Mouse (Mus musculus) c-Kit-positive CD71-positive TER-119-positive erythroid progenitor cells, embryonic 14.5 days (primary cell): ENCODE results near the gene Ankmy2.

Source experiments
- DNase-seq: peaks from one replicate; pipeline ENCODE4 v3.0.0-alpha.2; 2013; ENCODE audit warnings: low spot score

Ankmy2 gene

GRCm38 (mm10) chr12:36156637-36157303, at the start of gene Ankmy2:
Gene Ankmy2, plus strand, starts transcription at chr12:36157114.
- DNase-seq, result peak; percentile 87

GRCm38 (mm10) chr12:36108442-36108841, 48.5 kb upstream of the Ankmy2 start:
- DNase-seq, result no peak

- no peak for DNase-seq
Measured at GRCm38 (mm10) chr12:36110457-36110856, 46.5 kb upstream of the Ankmy2 start.

- no peak for DNase-seq
Measured at GRCm38 (mm10) chr12:36111110-36111509, 45.8 kb upstream of the Ankmy2 start.

DNA sequence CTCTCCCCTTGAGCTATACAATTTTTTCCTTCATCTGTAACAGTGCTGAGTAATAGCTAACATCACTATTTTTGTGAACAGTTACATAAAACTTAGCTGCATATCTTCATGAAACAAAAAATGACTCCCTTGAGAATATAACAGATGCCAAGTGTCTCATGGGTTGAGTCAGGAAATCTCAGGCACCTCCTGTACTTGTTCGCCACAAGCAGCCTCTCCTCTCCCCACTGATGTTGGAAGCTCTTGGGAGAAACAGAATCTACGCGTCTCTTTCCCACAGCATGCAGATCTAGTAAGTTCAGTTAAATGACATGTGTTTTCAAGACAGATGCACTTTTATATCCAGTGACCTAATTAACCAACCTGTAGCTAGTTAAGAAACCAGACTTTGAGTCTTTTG, 44.8 kb upstream of the Ankmy2 start:
- no peak for DNase-seq

GRCm38 (mm10) chr12:36117161-36117560, 39.8 kb upstream of the Ankmy2 start:
- no peak for DNase-seq

DNA sequence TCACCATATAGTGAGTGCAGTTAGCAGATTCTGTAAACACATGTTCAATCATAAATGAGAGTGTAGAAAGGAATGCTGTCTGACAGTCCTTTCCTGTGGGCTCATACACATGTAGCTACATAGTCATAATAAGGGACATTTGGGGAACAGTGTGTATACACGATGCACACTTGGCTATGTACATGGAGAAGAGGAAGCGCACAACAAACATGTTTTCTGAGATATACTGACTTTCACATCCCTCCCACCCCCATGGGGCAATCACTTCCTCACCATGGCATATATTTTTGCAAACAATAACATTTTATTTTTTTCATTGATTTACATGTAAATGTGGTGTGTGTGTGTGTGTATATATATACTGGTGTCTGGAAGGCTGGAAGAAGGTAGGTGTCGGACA, 37.7 kb upstream of the Ankmy2 start:
- DNase-seq, result no peak

DNA sequence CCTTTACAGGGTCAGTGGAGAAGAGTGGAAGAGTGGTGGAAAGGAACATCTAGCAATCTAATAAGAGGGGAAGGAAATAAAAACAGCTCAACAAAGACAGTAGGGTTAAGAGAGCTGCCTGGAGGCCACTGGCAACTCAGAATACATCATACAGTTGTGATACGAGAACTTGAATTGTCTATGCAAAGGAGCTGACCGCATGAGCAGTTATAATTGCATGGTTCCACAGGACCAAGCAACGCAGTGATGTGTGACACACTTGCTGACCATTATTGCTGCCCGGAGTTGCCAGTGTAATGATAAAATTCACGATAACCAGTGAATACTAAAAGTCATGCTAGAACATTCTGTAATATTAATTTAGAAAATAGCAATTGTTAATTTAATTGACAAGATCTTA, 30.9 kb upstream of the Ankmy2 start:
- no peak for DNase-seq

- no peak for DNase-seq
Measured at GRCm38 (mm10) chr12:36129826-36130225, 27.1 kb upstream of the Ankmy2 start.

DNA sequence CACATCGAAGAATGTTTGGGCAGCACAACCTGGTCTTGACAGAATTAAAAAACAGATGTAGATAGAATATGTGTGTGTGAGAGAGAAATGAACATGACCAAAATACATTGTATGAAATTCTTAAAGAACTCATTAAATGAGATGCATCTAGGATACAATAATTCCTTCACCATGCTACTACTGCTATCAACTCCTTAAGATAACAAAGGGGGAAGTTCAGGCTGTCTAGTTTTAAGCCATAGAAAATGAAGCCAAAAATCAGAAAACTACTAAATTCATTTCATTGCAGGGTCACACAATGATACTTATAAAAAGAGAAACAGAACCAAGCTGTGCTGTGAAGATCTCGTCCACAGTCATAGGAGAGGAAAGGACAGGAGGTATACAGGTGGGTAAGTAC, 24.7 kb upstream of the Ankmy2 start:
- no peak for DNase-seq

- no peak for DNase-seq
Measured at GRCm38 (mm10) chr12:36132668-36133067, 24.2 kb upstream of the Ankmy2 start.

GRCm38 (mm10) chr12:36133547-36133946, 23.4 kb upstream of the Ankmy2 start:
- no peak for DNase-seq

DNA sequence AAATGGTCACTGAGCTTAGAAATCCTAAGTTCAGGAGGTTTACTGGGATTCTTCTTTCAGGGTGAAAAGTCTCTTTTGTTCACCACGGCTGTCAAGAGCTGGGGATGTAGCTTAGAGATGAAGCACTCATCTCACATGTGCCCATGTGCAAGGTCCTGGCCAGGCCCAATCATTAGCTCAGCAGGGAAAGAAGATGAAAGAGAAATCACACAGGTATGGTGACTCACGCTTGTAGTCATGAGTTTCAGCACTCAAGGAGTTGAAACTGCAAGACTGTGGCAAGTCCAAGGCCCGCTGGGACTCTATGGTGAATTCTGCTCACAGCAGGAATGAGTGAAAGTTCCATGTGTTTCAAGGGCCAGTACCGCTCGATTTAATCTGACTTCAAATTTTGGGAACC, 22.8 kb upstream of the Ankmy2 start:
- no peak for DNase-seq

- no peak for DNase-seq
Measured at GRCm38 (mm10) chr12:36135409-36135808, 21.5 kb upstream of the Ankmy2 start.

GRCm38 (mm10) chr12:36136285-36136684, 20.6 kb upstream of the Ankmy2 start:
- DNase-seq, result no peak

- DNase-seq, result no peak
Measured at GRCm38 (mm10) chr12:36137192-36137591, 19.7 kb upstream of the Ankmy2 start.

GRCm38 (mm10) chr12:36140401-36140800, 16.5 kb upstream of the Ankmy2 start:
- DNase-seq, result no peak

DNA sequence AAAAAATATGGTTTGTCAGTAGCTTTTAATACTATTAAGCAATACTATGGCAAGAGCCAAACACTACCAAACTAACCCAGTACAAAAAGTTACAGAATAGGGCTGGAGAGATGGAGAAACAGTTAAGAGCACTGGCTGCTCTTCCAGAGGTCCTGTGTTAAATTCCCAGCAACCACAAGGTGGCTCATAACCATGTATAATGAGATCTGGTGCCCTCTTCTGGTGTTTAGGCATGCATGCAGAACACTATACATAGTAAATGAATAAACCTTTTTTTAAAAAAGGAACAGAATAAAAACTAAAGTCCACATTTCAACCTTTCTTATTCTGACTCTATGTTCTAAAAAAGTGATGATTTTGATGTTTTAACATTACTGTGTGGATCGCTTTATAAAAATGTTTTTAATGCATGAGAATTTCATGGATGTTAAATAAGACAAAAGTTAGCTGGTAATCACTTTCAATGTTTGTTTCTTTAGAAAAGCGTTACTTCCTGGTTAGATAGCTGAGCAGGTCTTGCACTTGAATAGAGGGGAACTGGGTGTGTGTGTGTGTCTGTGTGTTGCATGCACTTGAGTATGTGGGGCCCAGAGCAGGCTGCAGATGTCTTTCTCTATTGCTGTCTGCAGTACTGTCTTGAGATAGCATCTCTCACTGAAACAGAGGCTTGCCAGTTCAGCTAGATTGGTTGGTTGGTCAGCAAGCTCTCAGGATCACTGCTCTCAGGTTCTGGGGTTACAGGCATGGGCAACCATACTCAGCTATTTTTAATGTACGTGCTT, 10.5 kb upstream of the Ankmy2 start:
- DNase-seq, result no peak

DNA sequence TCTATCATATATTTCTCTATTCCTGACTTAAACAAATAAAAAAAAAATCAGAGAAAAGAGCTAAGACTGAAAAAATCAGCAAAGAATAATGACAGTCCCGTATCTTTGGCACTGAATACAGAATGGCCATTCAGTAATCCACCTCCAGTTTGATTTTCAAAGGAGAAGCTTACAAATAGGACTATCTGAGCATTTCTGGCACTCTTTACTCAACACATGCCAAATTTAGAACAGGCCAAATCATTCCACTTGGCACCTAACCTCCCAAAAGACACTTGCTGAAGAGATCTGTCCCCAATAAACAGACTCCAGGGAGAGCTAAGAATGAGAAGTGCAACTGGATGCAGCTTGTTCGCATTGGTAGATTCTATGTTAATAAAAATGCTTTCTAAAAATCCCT, 6.6 kb upstream of the Ankmy2 start:
- DNase-seq, result no peak

DNA sequence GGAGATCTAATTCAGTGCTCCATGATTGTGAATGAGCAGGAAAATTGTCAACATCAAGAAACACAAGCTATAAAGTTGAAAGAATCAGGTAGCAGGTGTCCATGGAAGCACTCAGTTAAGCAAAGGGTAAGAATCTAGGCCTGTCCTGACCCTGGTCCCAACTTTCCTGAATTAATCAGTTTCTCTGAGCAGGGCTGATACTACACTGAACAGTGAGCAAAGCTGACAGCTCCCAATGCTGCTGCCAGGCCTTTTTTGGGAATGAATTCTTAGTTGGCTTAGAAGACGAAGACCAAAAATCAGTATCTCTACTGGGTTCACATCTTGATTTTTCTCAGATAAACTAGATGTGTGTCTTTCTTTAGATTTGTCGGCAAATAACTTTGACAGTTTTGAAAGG, 6.2 kb upstream of the Ankmy2 start:
- DNase-seq, result no peak

DNA sequence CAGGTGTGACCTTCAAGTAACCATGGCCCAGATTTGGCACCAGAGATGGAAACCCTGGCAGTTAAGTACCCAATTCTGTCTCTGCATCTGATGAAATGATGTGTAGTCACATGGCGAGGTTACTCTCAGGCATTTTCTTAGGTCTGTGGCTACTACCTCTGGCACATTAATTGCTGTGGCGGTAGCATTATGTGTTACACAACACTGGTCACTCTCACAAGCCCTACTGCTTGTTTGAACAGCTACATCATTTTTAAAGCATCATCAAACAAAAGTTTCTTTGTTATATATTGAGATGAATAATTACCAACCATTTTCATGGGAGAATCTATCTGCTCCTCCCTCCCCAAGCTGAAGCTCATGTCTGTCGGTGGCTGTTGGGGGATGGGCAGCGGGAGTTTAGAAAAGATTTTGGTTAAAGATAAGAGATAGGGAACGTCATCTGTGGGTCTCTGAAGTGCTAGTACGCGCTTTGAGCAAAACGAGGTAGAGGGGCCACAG, 1.7 kb upstream of the Ankmy2 start:
- no peak for DNase-seq

DNA sequence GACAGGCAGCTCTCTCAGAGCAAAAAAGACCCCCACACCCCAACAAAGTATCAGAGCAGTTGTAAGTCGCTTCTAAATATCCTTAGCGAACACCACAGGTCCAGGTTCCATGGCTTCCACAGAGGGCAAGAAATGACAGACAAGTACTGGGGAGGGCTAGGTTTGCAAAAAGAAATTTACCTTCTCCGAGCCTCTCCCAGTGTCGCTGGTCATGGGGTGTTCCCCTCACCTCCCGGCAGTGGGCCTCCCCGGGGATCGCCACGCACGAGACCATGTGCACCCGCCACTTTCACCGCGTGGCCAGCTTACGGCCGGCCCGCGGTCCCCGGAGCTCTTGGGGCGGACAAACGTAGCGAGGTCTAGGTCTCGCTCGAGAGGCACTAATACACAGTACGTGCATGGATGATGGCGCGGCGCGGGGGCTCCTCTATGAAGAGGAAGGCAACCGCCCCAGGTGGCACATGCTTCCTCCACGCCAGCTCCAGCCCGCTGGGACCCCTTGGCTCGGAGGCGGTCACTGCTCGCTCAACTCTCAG, 745 bp upstream of the Ankmy2 start:
- peak; percentile 14 for DNase-seq

- no peak for DNase-seq
Measured at GRCm38 (mm10) chr12:36157304-36157637, 357 bp downstream of the Ankmy2 start.
